Comparison of ENCODE assay signal across 16 mouse cellular contexts in genomic region chr17:88107708-88108107, GRCm38 (mm10). TPM values are rescaled to one million over a fixed set of nuclear protein-coding genes. Genes with fewer than 3 reads are reported as not detected.
A peak's percentile ranks its signal among the peaks of the same experiment; 100 is the strongest.
DNase-seq lines count a peak whose midpoint lies in the region; ATAC-seq and TF ChIP-seq lines count a peak whose summit lies in the region.
"Had no signal": no experiment of that assay in that cellular context is flagged by ENCODE, and none has a peak within 500 bp of the region (broad histone marks: within the 10 kb centered on the region; RNA-seq: fewer than 3 reads in every experiment).

No protein-coding gene starts in this region.

- TF ChIP-seq EP300 in heart, postnatal 0 days (IDR thresholded peaks at IDR 0.05; ENCODE audit: low read depth): no peak

- no peak for ATAC-seq in heart, postnatal 0 days (ENCODE audit: insufficient read depth, low read depth)
- no peak for ATAC-seq in G1E (ENCODE audit: extremely low read depth, insufficient number of reproducible peaks, low FRiP score, poor library complexity, severe bottlenecking)

- H3K9ac ChIP-seq in heart, postnatal 0 days (replicated peaks; ENCODE audit: low read depth, low read length): no peak overlapping the region
- H3K9ac ChIP-seq: embryonic facial prominence, embryonic 15.5 days; heart, embryonic 12.5 days; limb, embryonic 12.5 days; neural tube, embryonic 13.5 days had no signal

- DNase-seq in heart, postnatal 0 days (ENCODE audit: low spot score): no peak
- no peak for DNase-seq in heart, adult 11 months
- peak; percentile 47 for DNase-seq in lung, postnatal 36 days
- no peak for DNase-seq in lung, postnatal 14 days
- no peak for DNase-seq in G1E (ENCODE audit: low spot score)
- peak; percentile 48 for DNase-seq in naive thymus-derived CD4-positive, alpha-beta T cell, adult 2 months (ENCODE audit: low read depth)
- no peak for DNase-seq in right cerebral cortex, adult 2 months (ENCODE audit: low spot score in 2 of 2)
- DNase-seq in MN1 (ENCODE audit: low spot score): no peak
- DNase-seq: adrenal gland, postnatal 10 days; cerebellum, adult 11-12 months; right cerebral cortex, postnatal 4 days had no signal

- H3K36me3 ChIP-seq in heart, postnatal 0 days (replicated peaks; ENCODE audit: control insufficient read depth, insufficient read depth, low read length): no peaks in the 10 kb centered on the region
- H3K36me3 ChIP-seq in G1E (replicated peaks): no peaks in the 10 kb centered on the region
- H3K36me3 ChIP-seq: embryonic facial prominence, embryonic 15.5 days; heart, embryonic 12.5 days; limb, embryonic 12.5 days; midbrain, embryonic 10.5 days; neural tube, embryonic 13.5 days had no signal

- H3K4me1 ChIP-seq in heart, postnatal 0 days (ENCODE audit: control insufficient read depth, insufficient read depth): no peaks in the 10 kb centered on the region
- peaks cover 27% of the 10 kb centered on the region for H3K4me1 ChIP-seq in G1E (ENCODE audit: insufficient read depth, low read depth, low read length)
- H3K4me1 ChIP-seq: heart, embryonic 12.5 days; limb, embryonic 12.5 days; midbrain, embryonic 10.5 days; neural tube, embryonic 13.5 days had no signal

- H3K9me3 ChIP-seq in heart, postnatal 0 days (replicated peaks; ENCODE audit: control insufficient read depth, low read length): no peaks in the 10 kb centered on the region; the same call in 1 of the 2 replicates
- H3K9me3 ChIP-seq in G1E (replicated peaks): no peaks in the 10 kb centered on the region
- H3K9me3 ChIP-seq: embryonic facial prominence, embryonic 15.5 days; heart, embryonic 12.5 days; limb, embryonic 12.5 days; midbrain, embryonic 10.5 days; neural tube, embryonic 13.5 days had no signal

- TF ChIP-seq CTCF in heart, postnatal 0 days (IDR thresholded peaks at IDR 0.05; ENCODE audit: low read depth): peak; percentile 45
- TF ChIP-seq CTCF in G1E (IDR thresholded peaks at IDR 0.05; ENCODE audit: low read depth, low read length): 0 out of 2 replicates have a peak, but pooled peaks have one; percentile 6

- no peak overlapping the region for H3K4me3 ChIP-seq in heart, postnatal 0 days (ENCODE audit: low read depth, low read length)
- no peak overlapping the region for H3K4me3 ChIP-seq in G1E (ENCODE audit: low read depth, low read length)
- H3K4me3 ChIP-seq: embryonic facial prominence, embryonic 15.5 days; heart, embryonic 12.5 days; limb, embryonic 12.5 days; midbrain, embryonic 10.5 days; neural tube, embryonic 13.5 days had no signal

- H3K27ac ChIP-seq in heart, postnatal 0 days (ENCODE audit: low read depth): no peak overlapping the region
- H3K27ac ChIP-seq: embryonic facial prominence, embryonic 15.5 days; limb, embryonic 12.5 days; midbrain, embryonic 10.5 days; neural tube, embryonic 13.5 days had no signal

- 85% methylated on average over 4 of the region's 4 CpGs for WGBS in heart, postnatal 0 days

- H3K27me3 ChIP-seq in heart, postnatal 0 days (ENCODE audit: control insufficient read depth, insufficient read depth, low read length): no peaks in the 10 kb centered on the region
- H3K27me3 ChIP-seq in G1E (ENCODE audit: insufficient read depth, low read length): peaks cover 4% of the 10 kb centered on the region; the same call in 1 of the 2 replicates
- H3K27me3 ChIP-seq: embryonic facial prominence, embryonic 15.5 days; heart, embryonic 12.5 days; limb, embryonic 12.5 days; neural tube, embryonic 13.5 days had no signal

- no peak overlapping the region for H3K4me2 ChIP-seq in heart, postnatal 0 days (ENCODE audit: low read depth, low read length)
- H3K4me2 ChIP-seq: embryonic facial prominence, embryonic 15.5 days; heart, embryonic 12.5 days; limb, embryonic 12.5 days; neural tube, embryonic 13.5 days had no signal

RNA-seq across cellular contexts. Expression of gene Fbxo11, which starts 42.6 kb away (rescaled TPM):
- 11.4 and 20.0 TPM in 2 replicates for total RNA-seq in heart, postnatal 0 days (2014; rRNA removed; ENCODE audit: low replicate concordance)
- polyA plus RNA-seq in heart, postnatal 0 days (2015; fragmentation: Nextera tagmentation; extraction: Ambion mirVana): 7.7 and 8.7 TPM in 2 replicates
- total RNA-seq in G1E (2014; fragmentation: Nextera tagmentation): 78.7 and 90.6 TPM in 2 replicates
- 25.8 and 26.6 TPM in 2 replicates for total RNA-seq in G1E (2017)
- 2.9 and 3.3 TPM in 2 replicates for polyA plus RNA-seq in G1E (2012)

Comparison
In these comparisons a context has a peak if more than half of its experiments do, and no peak if none do; other contexts are left out.
1. DNase-seq: peak in lung, postnatal 36 days (single experiment) and naive thymus-derived CD4-positive, alpha-beta T cell, adult 2 months (single experiment); none in heart, postnatal 0 days (single experiment), heart, adult 11 months (single experiment), lung, postnatal 14 days (single experiment), G1E (single experiment), right cerebral cortex, adult 2 months (0 of 2) and MN1 (single experiment).